Mouse (Mus musculus): Measurements from ENCODE around the gene Rsbn1l. TPM values are rescaled to one million over a fixed set of nuclear protein-coding genes. Genes with fewer than 3 reads are reported as not detected.

Rsbn1l gene
- 46.5 to 65.5 TPM (median 51.9 TPM) in 3 replicates for total RNA-seq (2017)

DNA sequence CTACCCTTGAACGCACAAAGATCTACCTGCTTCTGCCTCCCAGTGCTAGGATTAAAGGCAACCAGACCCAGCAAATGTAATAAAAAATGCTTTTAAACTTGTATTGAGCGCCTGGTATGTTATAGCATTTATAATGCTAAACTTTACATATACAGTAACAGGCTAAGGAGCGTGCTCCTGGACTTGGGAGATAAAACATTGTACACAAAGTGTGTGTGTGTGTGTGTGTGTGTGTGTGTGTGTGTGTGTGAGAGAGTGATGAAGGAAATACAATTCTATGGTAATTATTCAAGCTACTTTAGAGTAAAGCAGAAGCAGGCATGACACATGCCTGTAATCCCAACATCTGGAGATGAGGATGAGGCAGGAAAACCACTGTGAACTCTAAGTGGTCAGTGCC is at the start of gene Rsbn1l:
Rsbn1l (minus strand) TSS at position 101 of the 400 bp plus-strand sequence.
- no peak for ATAC-seq (replicated peaks; ENCODE audit: insufficient number of reproducible peaks, low FRiP score, low TSS enrichment, poor library complexity, severe bottlenecking)

DNA sequence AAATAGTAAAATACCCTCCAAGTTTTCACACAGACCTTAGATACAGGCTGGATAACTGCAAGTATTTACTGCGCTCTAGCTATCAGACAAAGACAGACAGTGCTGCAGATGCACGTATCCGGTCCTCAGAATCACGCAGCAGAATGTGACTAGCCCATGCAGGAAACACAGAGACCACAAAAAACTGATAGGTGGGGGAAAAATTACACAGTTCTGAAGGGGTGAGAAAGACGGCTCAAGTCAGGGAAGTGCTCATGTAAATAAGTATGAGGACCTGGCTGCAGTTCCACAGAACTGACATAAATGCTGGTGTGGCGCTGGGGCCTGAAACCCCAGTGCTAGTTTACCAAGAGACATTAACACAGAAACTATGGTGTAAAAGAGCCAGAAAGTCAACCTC is 46.5 kb upstream of the Rsbn1l start:
- peak; percentile 53 for ATAC-seq (replicated peaks; ENCODE audit: insufficient number of reproducible peaks, low FRiP score, low TSS enrichment, poor library complexity, severe bottlenecking)

DNA sequence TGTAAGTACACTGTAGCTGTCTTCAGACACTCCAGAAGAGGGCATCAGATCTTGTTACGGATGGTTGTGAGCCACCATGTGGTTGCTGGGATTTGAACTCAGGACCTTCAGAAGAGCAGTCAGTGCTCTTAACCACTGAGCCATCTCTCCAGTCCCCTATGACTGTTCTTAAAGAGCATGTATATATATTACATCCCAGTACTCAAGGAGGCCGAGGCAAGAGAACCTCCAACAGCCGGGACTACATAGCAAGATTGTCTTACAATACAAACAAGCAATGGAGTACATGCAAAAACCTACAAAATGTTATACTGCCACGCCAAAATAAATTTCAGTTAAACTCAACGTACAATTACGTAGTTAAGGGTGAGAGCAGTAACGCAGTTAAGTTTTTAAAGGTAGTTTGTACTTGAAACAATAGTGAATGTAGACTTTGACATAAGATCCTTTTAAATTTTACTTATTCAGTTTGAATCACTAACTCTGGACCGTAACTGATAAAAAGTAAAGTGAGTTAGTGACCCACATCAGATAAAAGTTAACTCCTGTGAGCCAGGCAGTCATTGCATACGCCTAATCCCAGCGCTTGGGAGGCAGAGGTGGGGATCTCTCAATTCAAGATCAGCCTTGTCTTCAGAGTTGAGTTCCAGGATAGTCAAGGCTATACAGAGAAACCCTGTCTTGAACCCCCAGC is 45.6 kb upstream of the Rsbn1l start:
- no peak for ATAC-seq (replicated peaks; ENCODE audit: insufficient number of reproducible peaks, low FRiP score, low TSS enrichment, poor library complexity, severe bottlenecking)

DNA sequence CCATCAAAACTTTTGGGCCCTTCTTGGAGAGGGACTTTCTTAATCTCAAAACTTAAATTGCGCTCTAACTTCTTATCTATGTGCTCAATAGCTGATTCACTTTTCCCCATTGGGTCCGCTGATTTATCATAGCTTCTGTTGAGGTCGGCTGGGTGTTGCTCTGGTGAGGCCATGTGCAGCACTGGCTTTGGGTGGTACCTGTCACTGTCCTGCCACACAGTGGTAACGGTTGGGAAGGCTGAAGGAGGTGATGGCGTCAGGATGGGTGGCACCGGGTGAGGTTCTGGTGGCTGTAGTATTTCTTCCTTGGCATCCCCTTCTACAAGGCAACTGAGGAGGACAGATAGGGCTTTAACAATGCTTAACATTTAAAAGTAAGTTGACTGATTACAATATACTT is 42.2 kb upstream of the Rsbn1l start:
- ATAC-seq (replicated peaks; ENCODE audit: insufficient number of reproducible peaks, low FRiP score, low TSS enrichment, poor library complexity, severe bottlenecking) = no peak

DNA sequence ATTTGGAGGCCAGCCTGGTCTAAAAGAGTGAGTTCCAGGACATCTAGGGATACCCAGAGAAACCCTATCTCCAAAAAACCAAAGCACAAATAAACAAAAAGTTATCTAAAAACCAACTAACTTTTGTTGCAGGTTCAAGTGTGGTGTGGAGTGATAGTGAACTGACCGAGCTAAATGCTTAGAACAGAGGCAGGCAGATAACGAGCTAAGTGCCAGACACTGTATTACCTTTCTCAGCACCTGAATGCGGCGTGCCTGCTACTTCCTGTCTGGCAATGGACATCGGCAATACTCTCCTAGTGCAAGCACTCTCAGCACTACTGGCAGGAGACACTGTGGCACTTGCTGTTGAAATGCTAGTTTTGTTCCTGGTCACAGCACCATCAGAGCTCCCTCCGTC is 41.4 kb upstream of the Rsbn1l start:
- ATAC-seq (replicated peaks; ENCODE audit: insufficient number of reproducible peaks, low FRiP score, low TSS enrichment, poor library complexity, severe bottlenecking) = no peak

DNA sequence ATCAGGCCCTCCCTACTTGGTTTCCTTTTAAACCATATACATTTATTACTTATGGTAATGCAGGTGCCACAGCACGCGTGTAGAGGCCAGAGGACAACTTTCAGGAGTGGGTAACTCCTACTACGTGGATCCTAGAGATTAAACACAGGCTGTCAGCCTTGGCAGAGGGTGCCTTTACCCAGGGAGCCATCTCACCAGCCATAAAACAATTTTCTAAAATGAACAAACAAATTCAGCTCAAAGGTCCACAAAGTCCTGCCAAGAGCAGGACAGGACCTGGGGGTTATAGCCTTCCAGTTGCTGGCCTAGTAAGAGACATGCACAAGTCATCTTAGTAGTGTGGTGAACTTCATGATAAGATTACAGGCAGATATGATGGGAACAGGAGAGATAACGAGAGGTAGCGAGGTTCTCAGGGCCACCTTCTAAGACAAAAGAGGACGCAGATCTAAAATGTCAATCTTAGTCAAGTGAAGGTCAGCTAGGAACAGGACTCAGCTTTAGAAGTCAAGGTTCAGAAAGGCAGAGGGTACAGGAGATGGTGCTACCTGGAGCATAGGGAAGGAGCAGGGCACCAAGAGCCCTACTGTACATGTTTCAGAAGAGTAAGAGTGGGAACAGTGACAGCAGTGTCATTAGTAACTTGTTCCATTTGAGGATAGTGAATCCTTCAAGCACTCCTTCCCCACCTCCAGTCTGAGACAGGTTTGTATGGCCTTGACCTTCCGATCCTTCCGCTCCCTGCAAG is 34.0 kb upstream of the Rsbn1l start:
- ATAC-seq (replicated peaks; ENCODE audit: insufficient number of reproducible peaks, low FRiP score, low TSS enrichment, poor library complexity, severe bottlenecking) = no peak

DNA sequence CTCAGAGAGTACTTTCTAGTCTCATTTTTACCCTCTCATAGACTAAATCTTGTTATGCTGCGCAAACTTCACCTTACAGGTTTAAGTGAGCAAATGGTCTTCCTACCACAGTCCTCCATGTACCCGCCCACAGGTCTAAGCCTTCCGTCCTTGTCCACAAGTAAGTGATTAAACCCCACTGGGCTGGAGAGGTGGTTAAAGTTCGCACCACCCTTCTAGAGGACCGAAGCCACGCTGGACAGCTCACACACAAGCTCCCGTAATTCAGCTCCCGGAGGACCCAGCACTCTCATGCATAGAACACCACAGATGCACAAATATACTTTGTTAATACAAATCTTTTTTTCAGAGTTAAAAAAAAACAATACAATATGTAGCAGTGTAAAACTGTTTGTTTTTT is 30.1 kb upstream of the Rsbn1l start:
- ATAC-seq (replicated peaks; ENCODE audit: insufficient number of reproducible peaks, low FRiP score, low TSS enrichment, poor library complexity, severe bottlenecking) = no peak

DNA sequence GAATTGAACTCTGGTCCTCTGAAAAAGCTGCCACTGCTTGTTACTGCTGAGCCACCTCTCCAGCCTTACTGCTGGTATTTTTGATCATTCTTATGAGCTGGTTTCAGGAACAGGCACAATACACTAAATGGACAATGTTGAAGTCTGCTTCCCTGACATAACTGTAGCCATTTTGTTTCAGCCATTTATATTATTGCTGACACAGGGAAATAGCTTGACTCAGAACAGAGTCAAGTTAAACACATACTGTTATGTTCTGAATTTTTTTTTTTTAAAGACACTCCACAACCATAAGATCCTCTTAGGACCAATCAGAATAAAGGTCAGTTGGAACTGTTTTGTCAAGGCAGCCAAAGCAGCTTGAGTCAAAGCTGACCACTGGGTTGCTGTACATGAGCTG is 27.3 kb upstream of the Rsbn1l start:
- no peak for ATAC-seq (replicated peaks; ENCODE audit: insufficient number of reproducible peaks, low FRiP score, low TSS enrichment, poor library complexity, severe bottlenecking)

DNA sequence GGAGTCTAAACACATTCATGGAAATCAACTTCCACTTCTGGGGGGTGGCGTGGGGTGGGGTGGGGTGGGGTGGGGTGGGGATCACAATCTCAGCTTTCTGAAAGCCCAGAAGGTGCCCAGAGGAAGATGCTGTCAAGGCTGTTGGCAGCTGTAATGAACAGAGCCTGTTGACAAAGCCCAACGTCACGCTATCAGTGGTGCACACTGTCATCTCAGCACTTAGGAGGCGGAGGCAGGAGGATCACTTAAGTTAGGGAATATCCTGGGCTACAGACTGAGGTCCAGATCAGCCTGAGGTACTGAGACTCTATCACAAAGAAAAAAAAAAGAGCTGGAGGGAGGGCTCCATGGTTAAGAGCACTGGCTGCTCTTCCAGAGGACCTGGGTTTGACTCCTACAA is 18.5 kb upstream of the Rsbn1l start:
- ATAC-seq (replicated peaks; ENCODE audit: insufficient number of reproducible peaks, low FRiP score, low TSS enrichment, poor library complexity, severe bottlenecking) = no peak

DNA sequence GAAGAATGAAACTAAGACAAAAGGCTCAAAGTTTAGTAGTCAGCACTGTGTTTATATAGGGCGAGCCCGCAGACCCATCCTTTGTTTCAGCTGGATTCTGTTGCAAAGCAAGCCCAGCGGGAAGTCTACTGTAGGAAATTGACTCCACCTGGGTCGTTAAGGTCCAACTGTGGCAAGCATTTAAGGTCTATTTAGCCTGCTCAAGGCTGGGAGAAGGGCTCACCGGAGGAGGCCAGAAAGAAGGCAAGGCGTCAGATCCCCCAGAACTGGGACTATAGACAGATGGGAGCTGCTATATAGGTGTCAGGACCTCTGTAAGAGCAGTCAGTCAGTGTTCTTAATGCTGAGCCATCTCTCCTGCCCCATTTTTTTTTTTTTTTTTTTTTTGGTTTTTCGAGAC is 17.8 kb upstream of the Rsbn1l start:
- ATAC-seq (replicated peaks; ENCODE audit: insufficient number of reproducible peaks, low FRiP score, low TSS enrichment, poor library complexity, severe bottlenecking) = no peak

DNA sequence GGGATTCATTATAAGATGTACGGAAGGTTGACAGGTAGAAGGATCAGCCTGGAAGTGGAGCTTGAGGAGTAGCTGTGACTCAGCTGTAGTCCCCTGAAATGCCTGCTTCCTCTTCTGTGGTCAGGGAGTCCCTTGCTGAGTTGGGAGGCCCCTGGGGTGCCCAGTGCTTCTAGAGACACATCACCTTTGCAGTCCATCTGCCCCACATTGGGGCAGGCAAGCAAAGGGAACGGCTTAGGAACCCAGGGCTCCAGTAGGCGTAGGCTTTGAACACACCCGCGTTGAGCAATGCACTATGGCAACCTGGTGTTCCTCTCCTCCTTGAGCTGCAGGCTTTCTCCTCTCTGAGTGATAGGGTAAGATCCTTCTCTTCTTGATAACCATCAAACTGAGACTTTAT is 16.9 kb upstream of the Rsbn1l start:
- peak; percentile 78 for ATAC-seq (replicated peaks; ENCODE audit: insufficient number of reproducible peaks, low FRiP score, low TSS enrichment, poor library complexity, severe bottlenecking)

DNA sequence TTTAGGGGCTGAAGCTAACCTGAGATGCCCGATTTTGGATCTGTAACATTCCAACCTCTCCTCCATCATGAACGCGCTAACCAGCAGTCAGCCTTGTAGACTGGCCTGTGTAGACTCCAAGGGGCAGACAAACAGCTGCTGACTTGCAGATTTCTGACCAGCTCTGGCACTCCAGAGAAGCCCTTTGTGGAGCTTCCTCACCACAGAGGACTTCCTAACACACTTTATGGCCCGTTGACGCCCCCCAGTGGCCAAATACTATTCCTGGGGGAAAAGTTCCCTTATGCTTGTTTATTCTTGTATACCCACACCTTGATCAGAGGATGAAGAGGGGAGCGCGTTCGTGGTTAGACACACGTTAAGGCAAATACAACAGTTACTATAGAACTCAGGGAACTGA is 12.8 kb upstream of the Rsbn1l start:
- ATAC-seq (replicated peaks; ENCODE audit: insufficient number of reproducible peaks, low FRiP score, low TSS enrichment, poor library complexity, severe bottlenecking) = peak; percentile 38; the same call in 1 of the 2 replicates

DNA sequence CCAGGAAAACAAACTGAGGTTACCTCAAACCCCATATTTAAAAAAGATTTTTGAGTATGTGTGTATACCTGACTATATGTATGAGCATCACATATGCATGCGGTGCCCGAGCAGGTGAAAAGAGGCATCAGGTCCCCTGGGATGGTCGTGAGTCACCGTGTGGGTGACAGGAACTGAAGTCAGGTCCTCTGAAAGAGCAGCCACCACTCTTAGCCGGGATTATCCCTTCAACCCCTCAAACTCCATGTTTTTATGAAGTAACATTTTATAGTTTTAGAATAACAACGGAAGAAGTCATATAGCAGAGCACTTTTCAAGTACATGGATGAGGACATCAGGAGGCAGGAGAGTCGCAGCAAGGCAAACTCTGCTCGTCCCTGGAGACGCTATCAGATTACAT is 12.3 kb upstream of the Rsbn1l start:
- ATAC-seq (replicated peaks; ENCODE audit: insufficient number of reproducible peaks, low FRiP score, low TSS enrichment, poor library complexity, severe bottlenecking) = no peak

DNA sequence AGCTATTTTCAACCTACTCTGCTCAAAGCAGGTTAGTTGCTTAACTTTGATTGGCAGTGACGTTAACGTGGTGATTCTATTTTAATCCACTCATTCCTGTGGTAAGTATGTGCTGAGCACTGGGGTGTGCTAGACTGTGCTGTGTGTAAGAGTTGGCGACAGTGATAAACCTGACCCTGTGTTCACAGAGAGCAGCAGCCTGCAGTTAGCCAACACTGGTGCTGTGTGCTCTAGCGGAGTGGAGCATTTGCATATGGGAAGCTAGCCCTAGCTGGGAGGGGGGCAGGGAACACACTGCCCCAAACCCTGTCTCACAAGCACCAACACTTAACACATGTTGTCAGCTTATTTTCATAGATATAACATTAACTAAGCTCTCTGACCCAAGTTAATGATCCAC is 11.7 kb upstream of the Rsbn1l start:
- peak; percentile 84 for ATAC-seq (replicated peaks; ENCODE audit: insufficient number of reproducible peaks, low FRiP score, low TSS enrichment, poor library complexity, severe bottlenecking)

DNA sequence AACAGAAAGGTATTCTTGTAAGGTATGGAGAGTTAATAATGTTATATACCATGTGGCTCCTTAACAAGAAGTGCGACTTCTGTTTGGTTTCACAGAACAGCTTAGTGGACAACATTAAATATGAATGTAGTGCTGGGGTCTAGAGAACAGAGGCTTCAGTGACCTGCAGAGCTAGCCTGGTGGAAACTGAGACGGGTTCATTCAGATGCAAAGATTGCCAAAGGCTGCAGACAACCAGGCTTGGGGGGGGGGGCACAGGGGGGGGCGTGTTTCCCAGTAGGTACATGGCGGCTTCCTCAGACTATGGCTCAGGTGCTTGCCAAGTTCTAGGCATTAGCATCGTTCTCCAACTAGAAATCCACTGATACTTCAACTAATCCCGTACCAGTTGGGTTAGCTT is 8.2 kb upstream of the Rsbn1l start:
- ATAC-seq (replicated peaks; ENCODE audit: insufficient number of reproducible peaks, low FRiP score, low TSS enrichment, poor library complexity, severe bottlenecking) = no peak

DNA sequence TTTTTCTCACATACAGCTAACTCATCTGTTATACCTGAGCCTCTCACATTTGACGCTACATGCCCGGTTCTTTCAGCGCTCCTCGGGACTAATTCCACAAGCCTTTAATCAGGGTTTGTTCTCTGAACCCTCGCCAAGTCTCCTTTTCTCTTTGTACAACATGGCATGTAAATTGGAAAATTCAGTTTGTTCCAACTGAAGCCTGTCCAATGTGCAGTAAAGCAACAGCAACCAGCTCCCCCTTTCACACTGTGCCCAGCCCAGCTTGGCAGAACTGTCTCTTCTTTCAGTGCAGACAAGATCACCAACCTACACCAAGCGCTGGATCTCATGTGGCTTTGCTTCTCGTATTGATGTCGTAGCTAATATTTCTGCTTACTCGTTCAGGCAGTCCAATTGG is 7.1 kb upstream of the Rsbn1l start:
- ATAC-seq (replicated peaks; ENCODE audit: insufficient number of reproducible peaks, low FRiP score, low TSS enrichment, poor library complexity, severe bottlenecking) = no peak

DNA sequence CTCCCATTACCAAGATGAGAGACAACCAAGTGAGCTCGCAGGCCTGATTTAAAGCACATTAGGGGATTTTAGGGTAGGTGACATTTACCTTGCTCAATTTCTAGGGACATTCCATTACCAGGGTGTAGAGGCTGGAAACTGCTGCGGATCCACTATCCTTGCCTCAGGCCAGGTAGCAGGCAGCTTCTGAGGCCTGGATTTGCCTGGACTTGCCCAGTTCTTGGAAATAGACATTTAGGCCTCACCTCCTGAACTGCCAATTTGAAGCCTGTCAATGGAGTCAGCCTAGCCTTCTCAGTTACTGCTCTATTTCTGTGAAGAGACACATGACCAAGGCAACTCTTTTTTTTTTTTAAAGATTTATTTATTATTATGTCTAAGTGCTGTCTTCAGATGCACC is 4.7 kb upstream of the Rsbn1l start:
- ATAC-seq (replicated peaks; ENCODE audit: insufficient number of reproducible peaks, low FRiP score, low TSS enrichment, poor library complexity, severe bottlenecking) = no peak

DNA sequence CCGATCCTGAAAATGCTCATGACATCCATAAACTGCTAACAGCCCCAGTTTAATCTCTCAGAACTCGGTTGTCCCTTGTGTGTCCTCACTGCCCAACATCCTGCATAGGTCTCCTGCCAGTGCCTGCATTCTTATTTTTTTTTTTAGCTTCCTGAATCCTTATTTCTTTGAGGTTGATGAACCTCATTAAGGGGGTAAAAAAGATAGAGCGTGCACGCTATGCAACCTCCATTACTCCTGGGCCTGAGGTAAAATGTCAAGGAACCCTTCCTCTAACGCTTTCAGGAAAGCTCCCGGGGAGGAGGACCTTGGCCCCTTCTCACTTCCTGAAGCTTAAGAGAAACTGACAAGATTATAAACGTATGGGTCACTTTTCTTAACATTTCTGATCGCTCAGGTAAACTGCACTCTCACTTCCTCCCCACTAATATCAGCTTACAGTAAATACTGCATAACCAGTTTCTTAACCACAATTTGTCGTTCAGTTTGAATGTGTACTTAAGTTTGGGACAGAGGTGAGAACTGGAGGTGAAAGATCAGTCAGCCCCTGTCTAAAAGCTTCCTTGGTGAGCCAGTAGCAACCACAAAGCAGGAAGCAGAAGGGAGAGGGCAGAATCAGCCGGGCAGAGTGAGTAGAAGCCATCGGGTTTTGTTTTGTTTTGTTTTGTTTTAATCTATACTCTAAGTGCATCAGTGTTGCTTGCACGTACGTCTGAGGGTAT is 923 bp downstream of the Rsbn1l start:
- peak; percentile 42 for ATAC-seq (replicated peaks; ENCODE audit: insufficient number of reproducible peaks, low FRiP score, low TSS enrichment, poor library complexity, severe bottlenecking)

DNA sequence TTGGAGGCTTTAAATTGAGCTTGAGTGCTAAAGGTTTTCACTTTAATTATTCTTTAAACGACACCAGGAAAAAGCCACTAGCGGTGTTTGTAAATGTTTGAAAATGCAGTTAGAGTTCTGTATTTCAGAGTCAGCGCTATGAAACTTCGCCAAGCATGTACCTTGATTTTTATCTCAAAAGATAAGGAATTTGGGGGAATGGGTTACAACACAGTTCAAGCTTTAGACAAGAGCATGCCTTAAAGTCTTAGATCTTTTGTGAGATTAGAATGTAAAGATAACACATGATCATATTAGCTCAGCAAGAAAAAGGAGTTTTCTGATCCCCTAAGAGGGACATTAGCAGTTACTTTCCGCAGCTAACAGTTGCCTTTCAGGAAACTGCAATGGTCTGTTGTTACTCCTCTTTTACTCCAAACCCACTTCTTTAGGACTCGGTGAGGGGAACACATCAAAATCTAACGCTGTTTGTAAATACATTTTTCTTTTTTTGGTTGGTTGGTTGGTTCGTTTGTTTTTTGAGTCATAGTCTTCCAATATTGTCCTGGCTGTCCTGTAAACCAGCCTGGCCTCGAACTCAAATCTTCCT is 3.8 kb downstream of the Rsbn1l start:
- ATAC-seq (replicated peaks; ENCODE audit: insufficient number of reproducible peaks, low FRiP score, low TSS enrichment, poor library complexity, severe bottlenecking) = no peak

All from monocyte, adult 5-6 weeks (primary cell).